Mouse (Mus musculus) heart, postnatal 10 days (tissue): ENCODE measurements around the gene Txndc12. TPM values are rescaled to one million over a fixed set of nuclear protein-coding genes. Genes with fewer than 3 reads are reported as not detected.

Source experiments
- total RNA-seq, 2 experiments: library from RNA; stranded (reverse); gene quantifications; 2 replicates each; pipeline ENCODE4 v1.2.3; 2021

Txndc12 gene
- total RNA-seq, 2 experiments from 2014 or later, result 52.4 to 60.3 TPM

Other genes starting within 250 kb of the Txndc12 start
- 10 to 100 TPM; 21.6 to 21.7 TPM for gene Cc2d1b, start 214.7 kb upstream of the Txndc12 start, total RNA-seq
- under 1 TPM; 0.29 to 0.47 TPM for gene 3110021N24Rik, start 115.0 kb upstream of the Txndc12 start, total RNA-seq
- gene Zfyve9, start 53.8 kb upstream of the Txndc12 start, total RNA-seq, result 10 to 100 TPM; 24.0 to 26.8 TPM
- gene Btf3l4, start 987 bp upstream of the Txndc12 start, total RNA-seq, result 100 to 1,000 TPM; 105 to 108 TPM
- 10 to 100 TPM; 18.6 to 19.8 TPM for gene Kti12, start 13.2 kb downstream of the Txndc12 start, total RNA-seq
- not detected for gene A730015C16Rik, start 14.0 kb downstream of the Txndc12 start, total RNA-seq
- gene Rab3b, start 44.5 kb downstream of the Txndc12 start, total RNA-seq, result 1 to 10 TPM in 1 of 2 experiments, under 1 TPM in 1; 0.50 to 1.2 TPM
- 100 to 1,000 TPM in 1 of 2 experiments, 10 to 100 TPM in 1; 88.8 to 101 TPM for gene Nrd1, start 166.1 kb downstream of the Txndc12 start, total RNA-seq